ENCODE assay signal across 21 mouse cellular contexts in genomic region chr10:17076186-17076585, GRCm38 (mm10).
"Had no signal": no experiment of that assay in that cellular context is flagged by ENCODE, and none has a peak within 500 bp of the region (broad histone marks: within the 10 kb centered on the region; RNA-seq: fewer than 3 reads in every experiment).

No protein-coding gene starts in this region.

- H3K9me3 ChIP-seq: intestine, embryonic 15.5 days; limb, embryonic 13.5 days; liver, embryonic 15.5 days; megakaryocyte, embryonic 14.5 days; midbrain, embryonic 15.5 days; neural tube, embryonic 13.5 days; stomach, embryonic 15.5 days had no signal

- DNase-seq: kidney, adult 18-20 months; kidney, postnatal 10 days; kidney, postnatal 4 days; lung, adult 2 months; retina, postnatal 1 day; right cerebral cortex, postnatal 4 days; spleen, adult 18-20 months; thymus, adult 2 months; thymus, postnatal 4 days had no signal

- ATAC-seq: intestine, embryonic 15.5 days; midbrain, embryonic 15.5 days had no signal

- H3K36me3 ChIP-seq: intestine, embryonic 15.5 days; limb, embryonic 13.5 days; liver, embryonic 15.5 days; midbrain, embryonic 15.5 days; neural tube, embryonic 13.5 days; stomach, embryonic 15.5 days had no signal

- H3K27ac ChIP-seq: layer of hippocampus, adult 2 months; left cerebral cortex, adult 2 months; liver, embryonic 15.5 days; macrophage; midbrain, embryonic 15.5 days; neural tube, embryonic 13.5 days; stomach, embryonic 15.5 days had no signal

- H3K4me2 ChIP-seq: intestine, embryonic 15.5 days; liver, embryonic 11.5 days; liver, embryonic 15.5 days; midbrain, embryonic 11.5 days; midbrain, embryonic 15.5 days; neural tube, embryonic 13.5 days; stomach, embryonic 15.5 days had no signal

- H3K4me3 ChIP-seq: intestine, embryonic 15.5 days; layer of hippocampus, adult 2 months; left cerebral cortex, adult 2 months; limb, embryonic 13.5 days; liver, embryonic 15.5 days; megakaryocyte, embryonic 14.5 days; midbrain, embryonic 15.5 days; neural tube, embryonic 13.5 days; stomach, embryonic 15.5 days had no signal

- H3K4me1 ChIP-seq: liver, embryonic 15.5 days; stomach, embryonic 15.5 days had no signal

- H3K27me3 ChIP-seq: intestine, embryonic 15.5 days; limb, embryonic 13.5 days; liver, embryonic 15.5 days; megakaryocyte, embryonic 14.5 days; midbrain, embryonic 15.5 days; neural tube, embryonic 13.5 days; stomach, embryonic 15.5 days had no signal

- H3K9ac ChIP-seq: intestine, embryonic 15.5 days; limb, embryonic 13.5 days; liver, embryonic 15.5 days; midbrain, embryonic 15.5 days; neural tube, embryonic 13.5 days; stomach, embryonic 15.5 days had no signal
